Mouse (Mus musculus): ENCODE data around the gene Tssk2.

GRCm38 (mm10) chr16:17939255-17939751, 40.9 kb downstream of the Tssk2 start:
- TF ChIP-seq CTCF (IDR thresholded peaks at IDR 0.05; ENCODE audit: low read depth, low read length) (no peak), POLR2A (IDR thresholded peaks at IDR 0.05; ENCODE audit: extremely low read depth, insufficient read depth, low read length) (no peak)
